Mouse (Mus musculus) neutrophil, adult 59 days (primary cell): ENCODE results near the gene Tlr3. TPM values are rescaled to one million over a fixed set of nuclear protein-coding genes. Genes with fewer than 3 reads are reported as not detected.

Experiments
- total RNA-seq, 2 experiments: library from RNA; stranded (reverse); gene quantifications; 1 replicate in 1 of 2; 2 replicates in 1 of 2; pipeline ENCODE4 v1.2.4; 2023

The Tlr3 gene
- 1 to 10 TPM in 1 of 2 experiments, under 1 TPM in 1; 0.37 to 1.0 TPM for total RNA-seq

DNA sequence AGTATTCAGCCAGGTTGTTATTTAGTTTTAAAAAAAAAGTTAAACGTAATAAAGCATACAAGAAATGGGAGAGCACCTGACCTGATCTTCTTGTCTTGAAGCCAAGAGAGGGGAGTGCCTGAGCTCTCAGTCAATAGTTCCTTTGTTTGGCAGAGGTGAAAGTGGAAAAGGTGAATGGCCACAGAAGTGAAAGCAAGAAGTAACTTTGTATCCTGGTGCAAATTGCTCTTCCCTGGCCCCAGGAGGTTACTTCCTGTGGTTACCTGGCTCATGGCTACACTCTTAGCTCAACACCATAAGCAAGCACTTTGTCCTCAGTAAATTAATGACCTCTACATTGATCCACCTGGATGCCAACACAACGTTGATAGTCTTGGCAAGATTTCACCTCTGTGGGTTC lies at the start of gene Tlr3:
Tlr3 (minus strand) TSS at position 199 of the 400 bp plus-strand sequence.

DNA sequence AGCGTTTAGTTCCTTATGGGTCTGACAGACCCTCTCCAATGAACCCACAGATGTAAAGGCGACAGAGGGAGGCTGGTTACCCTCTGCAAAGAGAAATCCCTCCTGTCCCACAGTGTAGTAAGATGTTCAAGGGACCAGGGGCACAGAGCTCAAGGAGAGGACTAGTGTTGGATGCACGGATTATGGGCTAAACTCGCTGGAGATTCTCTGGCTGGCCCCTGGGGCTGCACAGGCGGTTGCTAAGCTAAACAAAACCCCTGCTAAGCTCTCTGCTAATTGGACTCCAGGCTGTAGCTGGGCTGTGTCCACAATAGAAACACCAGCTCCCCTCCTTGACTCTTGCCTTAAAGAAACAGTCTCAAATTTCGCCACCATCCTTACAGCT lies 28.9 kb downstream of the Tlr3 start, which contains the start of gene Fam149a:
Fam149a (minus strand) TSS at position 329 of the 385 bp plus-strand sequence.

Other genes with a start within 250 kb of the Tlr3 start
- not detected for gene F11, start 149.0 kb downstream of the Tlr3 start, total RNA-seq
- gene Klkb1, start 116.2 kb downstream of the Tlr3 start, total RNA-seq: not detected
- not detected for gene Gm45753, start 102.6 kb downstream of the Tlr3 start, total RNA-seq
- 1 to 10 TPM; 3.7 to 4.6 TPM for gene Cyp4v3, start 77.9 kb downstream of the Tlr3 start, total RNA-seq
- under 1 TPM; 0.24 to 0.29 TPM for gene Fam149a, start 28.8 kb downstream of the Tlr3 start, total RNA-seq
- gene Sorbs2, start 96.7 kb upstream of the Tlr3 start, total RNA-seq: under 1 TPM; 0.15 to 0.20 TPM